Mouse (Mus musculus): Measurements from ENCODE around the gene Zfp334.

- TF ChIP-seq GATA1 (IDR thresholded peaks at IDR 0.05; ENCODE audit: borderline replicate concordance, low read length) (no peak), FLI1 (IDR thresholded peaks at IDR 0.05; ENCODE audit: low read length) (no peak)
These were observed 62.3 kb downstream of the Zfp334 start for GRCm38 (mm10) chr2:165325521-165326303.

Measured in megakaryocyte, embryonic 14.5 days (primary cell).